Mouse (Mus musculus) liver, embryonic 14.5 days (tissue): ENCODE results near the gene Fam136a.

Experiments used
- CTCF ChIP-seq: IDR thresholded peaks from 2 replicates; pipeline ENCODE4 v1.5.1; 2016; ENCODE audit warnings: antibody characterized with exemption, low read depth, control low read depth
- EP300 ChIP-seq: IDR thresholded peaks from 2 replicates; pipeline ENCODE4 v1.6.1; 2016; ENCODE audit warnings: antibody characterized with exemption, low read depth

DNA sequence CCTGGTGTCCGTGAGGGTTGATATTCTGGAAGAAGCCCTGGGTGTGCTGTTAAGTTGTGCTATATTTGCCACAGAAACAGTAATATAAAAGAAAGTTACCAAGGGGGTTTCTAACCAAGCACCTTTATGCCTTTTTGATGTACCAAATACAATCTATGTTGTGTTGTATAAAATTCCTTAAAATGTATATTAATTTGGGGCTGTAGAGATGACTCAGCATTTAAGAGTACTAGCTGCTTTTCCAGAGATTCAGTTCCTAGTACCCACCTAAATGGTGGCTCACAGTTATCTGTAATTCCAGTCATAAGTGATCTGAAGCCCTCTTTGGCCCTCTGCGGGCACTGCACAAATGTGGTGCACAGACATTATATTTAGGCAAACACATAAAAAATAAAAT, 1.4 kb downstream of the Fam136a start:
- TF ChIP-seq EP300 (no peak), CTCF (no peak)
